Mouse (Mus musculus) stomach, postnatal 0 days (tissue): ENCODE data around the gene Dnal4. TPM values are rescaled to one million over a fixed set of nuclear protein-coding genes. Genes with fewer than 3 reads are reported as not detected.
"Not testable (repeated sequence)": the region's sequence is repeated elsewhere in the genome, so short reads cannot be mapped to it uniquely, and the experiment has no call there.

Experiments
- ATAC-seq: fragments of 200-750 bp; cut with Nextera tagmentation; 2 replicates; pipeline ENCODE4 v1.8.0; 2017; ENCODE audit not compliant: low FRiP score, low TSS enrichment
- DNase-seq: peaks from one replicate; pipeline ENCODE4 v3.0.0-alpha.2; 2016; ENCODE audit warnings: low spot score
- H3K27ac ChIP-seq: fragments of 300-500 bp; sonication (generic); replicated peaks from 2 replicates; pipeline ENCODE4 v1.5.1; 2014; ENCODE audit warnings: mild to moderate bottlenecking, control low read depth
- H3K27me3 ChIP-seq: fragments of 300-500 bp; sonication (generic); 2 replicates; pipeline ENCODE4 v1.6.1; 2014; ENCODE audit warnings: low read length; ENCODE audit not compliant: control insufficient read depth, insufficient read depth
- H3K36me3 ChIP-seq: fragments of 300-500 bp; sonication (generic); 2 replicates; pipeline ENCODE4 v1.6.1; 2014; ENCODE audit warnings: low read length, mixed read lengths; ENCODE audit not compliant: control insufficient read depth, insufficient read depth
- H3K4me1 ChIP-seq: fragments of 300-500 bp; sonication (generic); replicated peaks from 2 replicates; pipeline ENCODE4 v1.6.1; 2014; ENCODE audit warnings: antibody characterized with exemption; ENCODE audit not compliant: control insufficient read depth, insufficient read depth
- H3K4me2 ChIP-seq: fragments of 300-500 bp; sonication (generic); replicated peaks from 2 replicates; pipeline ENCODE4 v1.6.1; 2014; ENCODE audit warnings: low read depth, mild to moderate bottlenecking, control low read depth, moderate library complexity
- H3K4me3 ChIP-seq: fragments of 300-500 bp; sonication (generic); 2 replicates; pipeline ENCODE4 v1.5.1; 2014; ENCODE audit warnings: low read depth, low read length, control low read depth
- H3K9ac ChIP-seq: fragments of 300-500 bp; sonication (generic); 2 replicates; pipeline ENCODE4 v1.6.1; 2014; ENCODE audit warnings: mild to moderate bottlenecking, low read length, control low read depth, mixed read lengths
- H3K9me3 ChIP-seq: fragments of 300-500 bp; sonication (generic); 2 replicates; pipeline ENCODE4 v1.6.1; 2016; ENCODE audit warnings: low read length; ENCODE audit not compliant: control insufficient read depth
- CTCF ChIP-seq: IDR thresholded peaks from 2 replicates; pipeline ENCODE4 v1.5.1; 2016; ENCODE audit warnings: antibody characterized with exemption, low read depth, mild to moderate bottlenecking, moderate library complexity
- EP300 ChIP-seq: optimal IDR thresholded peaks from 2 replicates; pipeline ENCODE3; 2016; ENCODE audit warnings: antibody characterized with exemption
- WGBS: fragments of 180-500 bp; shearing (Covaris S2); extraction: QIAGEN DNeasy Blood & Tissue Kit; methylation state at CpG from one replicate; pipeline ENCODE4 v1.1.7; 2014; 5-methylcytosine and 5-hydroxymethylcytosine counted together
- polyA plus RNA-seq: library from polyadenylated mRNA; unstranded; fragments of >200 nt; fragmentation: Nextera tagmentation; extraction: Ambion mirVana; gene quantifications from 2 replicates; pipeline ENCODE4 v1.2.1, GENCODE M21; 2015

Gene Dnal4
- polyA plus RNA-seq, 1 experiment from 2014 or later: 31.4 TPM

- no peak for ATAC-seq
- H3K36me3 ChIP-seq: peaks cover 17% of the 10 kb centered on the region; the same call in 1 of the 2 replicates
- TF ChIP-seq EP300: no peak
- TF ChIP-seq CTCF: no peak
- no peak overlapping the region for H3K4me3 ChIP-seq
- peak; percentile 44 for DNase-seq
- H3K4me1 ChIP-seq: 0 out of 2 replicates have a peak, but pooled peaks cover 3% of the 10 kb centered on the region
- 63% methylated on average over 13 of the region's 13 CpGs for whole genome bisulfite sequencing
- no peak overlapping the region for H3K27ac ChIP-seq
- no peak overlapping the region for H3K9ac ChIP-seq
- H3K4me2 ChIP-seq: no peak overlapping the region
- no peaks in the 10 kb centered on the region for H3K27me3 ChIP-seq
- H3K9me3 ChIP-seq: no peaks in the 10 kb centered on the region
These were observed 44.9 kb upstream of the Dnal4 start for GRCm38 (mm10) chr15:79822265-79823199.

DNA sequence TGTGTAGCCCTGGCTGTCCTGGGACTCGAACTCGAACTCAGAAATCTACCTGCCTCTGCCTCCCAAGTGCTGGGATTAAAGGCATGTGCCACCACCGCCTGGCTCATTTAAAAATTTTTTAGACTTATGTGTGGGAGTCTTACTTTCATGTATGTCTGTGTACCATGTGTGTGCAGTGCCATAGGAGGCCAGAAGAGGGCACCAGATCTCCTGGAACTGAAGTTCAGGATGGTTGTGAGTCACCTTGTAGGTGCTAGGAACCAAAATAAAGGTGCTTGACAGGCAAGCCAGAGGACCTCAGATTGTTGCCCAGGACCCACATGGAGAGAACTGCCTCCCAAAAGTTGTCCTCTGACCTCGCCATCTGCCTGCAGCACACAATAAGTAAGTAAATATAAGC, 40.7 kb upstream of the Dnal4 start:
- DNase-seq (no peak), ATAC-seq (no peak)
- no peak overlapping the region for H3K4me2 ChIP-seq
- H3K9me3 ChIP-seq: no peaks in the 10 kb centered on the region
- no peak overlapping the region for H3K4me3 ChIP-seq
- no peak overlapping the region for H3K9ac ChIP-seq
- H3K27me3 ChIP-seq: no peaks in the 10 kb centered on the region
- 81% methylated on average over 4 of the region's 4 CpGs for WGBS
- peaks cover 5% of the 10 kb centered on the region; the same call in 1 of the 2 replicates for H3K36me3 ChIP-seq
- no peak overlapping the region for H3K27ac ChIP-seq
- TF ChIP-seq CTCF (peak; percentile 51), EP300 (no peak)
- H3K4me1 ChIP-seq: 0 out of 2 replicates have a peak, but pooled peaks cover 3% of the 10 kb centered on the region

- ATAC-seq (no peak), DNase-seq (no peak)
- H3K36me3 ChIP-seq: no peaks in the 10 kb centered on the region
- no peak for TF ChIP-seq CTCF
- TF ChIP-seq EP300: no peak
- WGBS: 45% methylated on average over 8 of the region's 8 CpGs
- H3K27me3 ChIP-seq: no peaks in the 10 kb centered on the region
- H3K9me3 ChIP-seq: no peaks in the 10 kb centered on the region
- no peak overlapping the region for H3K4me2 ChIP-seq
- H3K27ac ChIP-seq: no peak overlapping the region
- H3K4me3 ChIP-seq: no peak overlapping the region
- H3K9ac ChIP-seq: no peak overlapping the region
- no peaks in the 10 kb centered on the region for H3K4me1 ChIP-seq
These were observed 36.1 kb upstream of the Dnal4 start for GRCm38 (mm10) chr15:79813666-79814258.

- H3K4me2 ChIP-seq, H3K27me3 ChIP-seq, H3K9ac ChIP-seq, DNase-seq, ATAC-seq, H3K9me3 ChIP-seq, H3K4me3 ChIP-seq, H3K36me3 ChIP-seq, H3K27ac ChIP-seq, H3K4me1 ChIP-seq: not testable (repeated sequence)
- WGBS: 78% methylated on average over 2 of the region's 2 CpGs
These were observed 35.2 kb upstream of the Dnal4 start for GRCm38 (mm10) chr15:79812840-79813239.

DNA sequence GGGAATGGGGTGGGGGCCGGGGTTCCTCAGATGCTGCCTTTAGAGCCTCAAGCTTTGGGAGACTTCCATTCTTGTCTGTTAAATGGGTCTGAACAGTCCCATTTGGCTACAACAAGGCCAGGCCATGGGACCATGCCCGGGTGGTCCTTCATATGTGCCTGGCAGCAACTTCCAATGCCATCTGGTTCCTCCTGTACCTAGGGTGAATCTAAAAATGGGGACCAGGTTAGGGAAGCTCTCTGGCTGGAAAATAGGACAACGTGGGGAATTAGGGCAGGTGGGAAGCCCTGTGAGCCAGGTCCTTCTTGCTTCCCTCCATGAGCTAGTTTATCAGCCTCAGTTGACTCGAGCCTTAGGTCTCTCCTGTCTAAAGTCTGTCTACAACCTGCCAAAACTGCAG, 33.3 kb upstream of the Dnal4 start:
- TF ChIP-seq CTCF (no peak), EP300 (no peak)
- no peak overlapping the region for H3K4me3 ChIP-seq
- no peaks in the 10 kb centered on the region for H3K9me3 ChIP-seq
- no peaks in the 10 kb centered on the region for H3K36me3 ChIP-seq
- whole genome bisulfite sequencing: 60% methylated on average over 4 of the region's 4 CpGs
- H3K27ac ChIP-seq: no peak overlapping the region
- ATAC-seq (no peak), DNase-seq (no peak)
- no peak overlapping the region for H3K9ac ChIP-seq
- no peak overlapping the region for H3K4me2 ChIP-seq
- no peaks in the 10 kb centered on the region for H3K4me1 ChIP-seq
- no peaks in the 10 kb centered on the region for H3K27me3 ChIP-seq

GRCm38 (mm10) chr15:79810061-79810460, 32.4 kb upstream of the Dnal4 start:
- no peak overlapping the region for H3K9ac ChIP-seq
- TF ChIP-seq CTCF: no peak
- no peak for TF ChIP-seq EP300
- no peak overlapping the region for H3K4me3 ChIP-seq
- H3K4me2 ChIP-seq: no peak overlapping the region
- no peaks in the 10 kb centered on the region for H3K4me1 ChIP-seq
- no peak for ATAC-seq
- 43% methylated on average over 3 of the region's 3 CpGs for WGBS
- no peaks in the 10 kb centered on the region for H3K36me3 ChIP-seq
- no peaks in the 10 kb centered on the region for H3K9me3 ChIP-seq
- DNase-seq: no peak
- no peak overlapping the region for H3K27ac ChIP-seq
- peaks cover 5% of the 10 kb centered on the region; the same call in 1 of the 2 replicates for H3K27me3 ChIP-seq
